Mouse (Mus musculus) midbrain, embryonic 10.5 days (tissue): Measurements from ENCODE around the gene Mrps15. TPM values are rescaled to one million over a fixed set of nuclear protein-coding genes. Genes with fewer than 3 reads are reported as not detected.

Source experiments
- DNase-seq: peaks from one replicate; pipeline ENCODE4 v3.0.0-alpha.2; 2017; ENCODE audit warnings: low spot score
- H3K27ac ChIP-seq: fragments of 300-500 bp; sonication (generic); replicated peaks from 2 replicates; pipeline ENCODE4 v1.5.1; 2016; ENCODE audit warnings: mild to moderate bottlenecking
- H3K27me3 ChIP-seq: fragments of 300-500 bp; sonication (generic); 2 replicates; pipeline ENCODE4 v1.6.1; 2016; ENCODE audit warnings: low read depth, mild to moderate bottlenecking; ENCODE audit not compliant: poor library complexity, severe bottlenecking
- H3K36me3 ChIP-seq: fragments of 300-500 bp; sonication (generic); 2 replicates; pipeline ENCODE4 v1.6.1; 2016; ENCODE audit warnings: mild to moderate bottlenecking, moderate library complexity
- H3K4me1 ChIP-seq: fragments of 300-500 bp; sonication (generic); 2 replicates; pipeline ENCODE4 v1.6.1; 2016
- H3K4me3 ChIP-seq: fragments of 300-500 bp; sonication (generic); 2 replicates; pipeline ENCODE4 v1.5.1; 2016; ENCODE audit warnings: mild to moderate bottlenecking, moderate library complexity
- H3K9me3 ChIP-seq: fragments of 300-500 bp; sonication (generic); replicated peaks from 2 replicates; pipeline ENCODE4 v1.6.1; 2016; ENCODE audit warnings: mild to moderate bottlenecking
- WGBS: fragments of 180-500 bp; shearing (Covaris S2); methylation state at CpG from one replicate; pipeline ENCODE4 v1.1.7; 2016; 5-methylcytosine and 5-hydroxymethylcytosine counted together
- polyA plus RNA-seq: library from polyadenylated mRNA; unstranded; fragments of >200 nt; fragmentation: Nextera tagmentation; extraction: Ambion mirVana; gene quantifications from 2 replicates; pipeline ENCODE4 v1.2.1, GENCODE M21; 2016

Gene Mrps15
- polyA plus RNA-seq, 1 experiment from 2014 or later: 153 TPM

DNA sequence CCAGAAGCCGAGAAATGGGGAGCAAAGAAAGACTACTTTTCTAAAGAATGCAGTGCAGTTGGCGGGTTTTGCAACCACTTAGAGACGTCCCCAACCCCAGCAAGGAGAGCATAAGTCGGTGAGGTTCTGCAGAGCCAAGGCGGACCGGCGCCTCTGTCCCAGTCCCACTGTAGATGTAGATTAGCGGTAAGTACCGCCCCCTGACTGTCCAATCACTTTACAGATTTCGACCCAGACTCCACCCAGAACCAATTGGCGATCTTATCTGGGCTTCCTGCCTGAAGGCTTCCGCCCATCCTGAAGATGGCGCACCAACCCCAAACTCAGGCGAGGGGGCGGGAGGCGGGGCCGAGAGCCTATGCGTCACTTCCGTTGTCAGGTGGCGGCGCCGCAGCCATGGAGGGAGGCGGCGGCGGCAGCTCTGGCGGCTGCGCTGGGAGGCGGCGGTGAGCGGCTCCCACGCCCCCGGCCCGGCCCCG is 56.9 kb downstream of the Mrps15 start, which contains the start of gene Stk40:
Gene Stk40 (plus strand): TSS at position 368 of the 479 bp plus-strand sequence.
- under 1% methylated on average over 33 of the region's 34 CpGs for WGBS

DNA sequence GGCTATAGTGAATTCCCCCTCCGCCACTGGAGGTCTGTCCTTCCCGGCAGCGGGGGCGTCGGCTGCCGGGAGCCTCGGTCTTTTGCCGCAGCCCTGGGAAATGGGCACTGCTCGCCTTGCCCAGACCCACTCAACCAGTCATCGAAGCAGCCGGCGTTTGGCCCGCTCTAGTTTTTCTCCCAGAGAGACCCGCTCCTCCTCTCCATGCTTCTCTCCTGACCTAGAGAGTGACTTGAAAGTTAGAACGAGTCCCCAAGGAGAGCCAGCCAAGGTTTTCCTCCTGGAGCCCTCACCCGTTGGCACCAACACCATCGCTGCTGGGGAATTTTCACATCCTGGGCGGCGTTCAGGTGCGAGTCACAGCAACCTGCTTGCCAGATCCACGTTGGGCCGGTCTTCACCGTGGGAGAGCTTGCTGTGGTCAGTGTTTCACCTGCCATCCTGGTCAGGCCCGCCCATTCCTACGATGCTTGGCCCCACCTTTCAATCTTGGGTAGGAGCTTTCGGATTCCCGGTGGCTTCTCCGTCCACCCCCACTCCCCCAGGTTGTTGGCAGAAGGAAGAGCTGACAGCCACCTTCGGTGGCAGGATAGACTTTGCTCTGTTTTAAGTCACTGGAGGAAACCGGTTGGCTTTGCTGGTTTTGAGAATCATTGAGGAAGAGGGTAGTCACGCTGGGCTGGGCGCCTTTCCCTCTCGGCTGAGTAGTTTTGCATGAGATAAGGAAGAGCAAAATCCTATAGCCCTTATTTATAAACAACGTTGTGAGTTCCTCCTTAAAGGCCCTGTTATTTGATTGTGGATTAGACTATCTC is 57.7 kb downstream of the Mrps15 start:
- Histone ChIP-seq H3K27me3 (no peaks in the 10 kb centered on the region), H3K9me3 (no peaks in the 10 kb centered on the region), H3K27ac (peak overlapping the region; percentile 89), H3K4me3 (peak overlapping the region; percentile 98), H3K36me3 (peaks cover 10% of the 10 kb centered on the region; the same call in 1 of the 2 replicates), H3K4me1 (peaks cover 64% of the 10 kb centered on the region)
- DNase-seq: no peak
- 3% methylated on average over 34 of the region's 34 CpGs for WGBS

More for the DNA sequence above, 56.9 kb downstream of the Mrps15 start, which contains the start of gene Stk40:
- no peaks in the 10 kb centered on the region for H3K9me3 ChIP-seq
- H3K4me3 ChIP-seq: peak within 1 kb of the TSS; percentile 98
- H3K27ac ChIP-seq: peak within 1 kb of the TSS; percentile 89
- peaks cover 17% of the 10 kb centered on the region for H3K36me3 ChIP-seq
- peak; percentile 98 for DNase-seq
- no peaks in the 10 kb centered on the region for H3K27me3 ChIP-seq
- H3K4me1 ChIP-seq: peaks cover 56% of the 10 kb centered on the region

Other genes with a start within 250 kb of the Mrps15 start
- gene Csf3r, start 22.4 kb upstream of the Mrps15 start, polyA plus RNA-seq: 0.48 and 0.75 TPM in 2 replicates
- gene Oscp1, start 11.6 kb downstream of the Mrps15 start, polyA plus RNA-seq: 33.2 and 34.7 TPM in 2 replicates
- gene Lsm10, start 49.7 kb downstream of the Mrps15 start, polyA plus RNA-seq: 48.6 and 49.1 TPM in 2 replicates
- 45.0 and 48.9 TPM in 2 replicates for gene Stk40, start 57.0 kb downstream of the Mrps15 start, polyA plus RNA-seq
- gene Eva1b, start 100.8 kb downstream of the Mrps15 start, polyA plus RNA-seq: 22.1 and 25.0 TPM in 2 replicates
- 0.79 and 1.3 TPM in 2 replicates for gene Sh3d21, start 116.6 kb downstream of the Mrps15 start, polyA plus RNA-seq
- 244 and 256 TPM in 2 replicates for gene Thrap3, start 155.8 kb downstream of the Mrps15 start, polyA plus RNA-seq
- gene Map7d1, start 209.4 kb downstream of the Mrps15 start, polyA plus RNA-seq: 59.8 and 69.7 TPM in 2 replicates
- gene Trappc3, start 215.4 kb downstream of the Mrps15 start, polyA plus RNA-seq: 85.2 and 94.4 TPM in 2 replicates
- 2.8 and 6.5 TPM in 2 replicates for gene Col8a2, start 239.9 kb downstream of the Mrps15 start, polyA plus RNA-seq